Mouse (Mus musculus): ENCODE results near the gene Inava. TPM values are rescaled to one million over a fixed set of nuclear protein-coding genes. Genes with fewer than 3 reads are reported as not detected.

Gene Inava
- 1.3 and 1.6 TPM in 2 replicates for polyA plus RNA-seq (2016; fragmentation: Nextera tagmentation; extraction: Ambion mirVana)

DNA sequence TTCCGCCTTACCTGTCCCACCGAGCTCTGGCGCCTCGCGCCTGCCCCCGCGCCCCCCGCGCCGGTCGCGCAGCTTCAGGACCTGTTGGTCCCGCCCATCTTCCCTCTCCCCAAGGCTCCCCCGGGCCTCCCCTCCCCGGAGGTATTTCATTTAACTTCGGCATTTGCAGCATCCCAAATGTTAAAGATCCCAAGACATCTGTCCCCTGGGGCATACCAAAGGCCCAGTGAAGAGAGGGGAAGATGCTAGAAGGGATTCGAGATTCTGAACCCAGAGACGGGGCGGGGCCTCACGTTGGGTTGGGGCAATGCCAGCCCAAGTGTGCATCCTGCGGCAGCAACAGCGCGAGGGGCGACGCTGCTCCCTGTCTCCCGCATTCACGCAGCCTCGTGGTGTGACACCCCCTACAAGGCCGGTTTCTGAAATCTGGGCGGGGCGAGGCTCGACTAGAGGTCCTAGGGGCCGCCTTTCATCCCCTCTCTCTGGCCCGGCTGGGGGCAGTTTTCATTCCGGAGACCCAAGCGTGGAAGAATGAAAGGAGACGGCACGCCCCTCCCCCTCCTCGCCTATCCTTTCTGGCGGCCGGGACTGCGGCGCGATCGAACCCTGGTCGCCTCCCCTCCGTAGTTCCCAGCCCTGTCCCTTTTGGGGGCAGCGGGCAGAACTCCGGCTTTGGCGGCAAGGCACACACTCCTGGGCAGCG, at the start of gene Inava:
TSS of gene Inava (minus strand) at position 373 of the 703 bp plus-strand sequence.
- Histone ChIP-seq H3K27ac (ENCODE audit: poor library complexity, severe bottlenecking) (no peak within 1 kb of the TSS), H3K4me1 (replicated peaks) (peaks cover 24% of the 10 kb centered on the region), H3K4me2 (peak within 1 kb of the TSS; percentile 92), H3K27me3 (replicated peaks) (peaks cover 52% of the 10 kb centered on the region), H3K4me3 (peak within 1 kb of the TSS; percentile 61), H3K9ac (peak within 1 kb of the TSS; percentile 66), H3K9me3 (replicated peaks) (no peaks in the 10 kb centered on the region), H3K36me3 (no peaks in the 10 kb centered on the region)
- WGBS, result 2% methylated on average over 50 of the region's 51 CpGs
- peak; percentile 67 for ATAC-seq (ENCODE audit: insufficient number of reproducible peaks, low FRiP score)

GRCm38 (mm10) chr1:136277366-136277765, 43.3 kb upstream of the Inava start:
- H3K4me1 ChIP-seq (replicated peaks), result peaks cover 2% of the 10 kb centered on the region; the same call in 1 of the 2 replicates
- H3K27me3 ChIP-seq (replicated peaks), result no peaks in the 10 kb centered on the region
- ATAC-seq (ENCODE audit: insufficient number of reproducible peaks, low FRiP score), result no peak
- H3K36me3 ChIP-seq, result peaks cover 84% of the 10 kb centered on the region
- WGBS, result 90% methylated on average over 8 of the region's 8 CpGs
- no peak overlapping the region for H3K4me3 ChIP-seq
- H3K27ac ChIP-seq (ENCODE audit: poor library complexity, severe bottlenecking), result no peak overlapping the region
- H3K9ac ChIP-seq, result no peak overlapping the region
- H3K4me2 ChIP-seq, result no peak overlapping the region
- H3K9me3 ChIP-seq (replicated peaks), result no peaks in the 10 kb centered on the region

DNA sequence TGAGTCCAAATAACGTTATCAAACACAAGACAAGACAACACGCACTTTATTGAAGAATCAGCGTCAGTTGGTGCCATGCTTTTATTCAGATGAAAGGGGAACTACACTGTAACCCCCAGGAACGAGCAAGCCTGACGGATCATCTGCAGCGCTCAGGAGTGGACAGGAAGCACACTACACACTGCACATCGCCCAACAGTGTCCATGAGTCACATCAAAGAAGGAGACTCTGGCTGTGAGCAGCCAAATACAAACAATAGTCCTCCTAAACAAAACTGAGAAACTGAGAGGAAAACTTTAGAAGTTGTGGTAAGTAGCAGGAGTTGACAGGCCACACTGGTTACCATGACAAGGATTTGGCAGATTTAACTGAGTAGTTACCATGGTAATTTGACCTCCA, 34.2 kb upstream of the Inava start:
- H3K4me3 ChIP-seq, result no peak overlapping the region
- ATAC-seq (ENCODE audit: insufficient number of reproducible peaks, low FRiP score), result no peak
- H3K9ac ChIP-seq, result no peak overlapping the region
- H3K4me1 ChIP-seq (replicated peaks), result peaks cover 6% of the 10 kb centered on the region
- 81% methylated on average over 7 of the region's 7 CpGs for WGBS
- H3K36me3 ChIP-seq, result peaks cover 40% of the 10 kb centered on the region
- no peak overlapping the region for H3K4me2 ChIP-seq
- peaks cover 9% of the 10 kb centered on the region for H3K27me3 ChIP-seq (replicated peaks)
- no peak overlapping the region for H3K27ac ChIP-seq (ENCODE audit: poor library complexity, severe bottlenecking)
- H3K9me3 ChIP-seq (replicated peaks), result no peaks in the 10 kb centered on the region

- Histone ChIP-seq H3K36me3 (peaks cover 20% of the 10 kb centered on the region), H3K4me3 (no peak overlapping the region), H3K9me3 (replicated peaks) (no peaks in the 10 kb centered on the region), H3K27ac (ENCODE audit: poor library complexity, severe bottlenecking) (no peak overlapping the region), H3K27me3 (replicated peaks) (peaks cover 30% of the 10 kb centered on the region), H3K4me1 (replicated peaks) (peaks cover 7% of the 10 kb centered on the region), H3K9ac (no peak overlapping the region), H3K4me2 (no peak overlapping the region)
- 28% methylated on average over 6 of the region's 6 CpGs for WGBS
- ATAC-seq (ENCODE audit: insufficient number of reproducible peaks, low FRiP score), result no peak
Measured at GRCm38 (mm10) chr1:136266127-136266526, 32.1 kb upstream of the Inava start.

- Histone ChIP-seq H3K4me2 (no peak overlapping the region), H3K27ac (ENCODE audit: poor library complexity, severe bottlenecking) (no peak overlapping the region), H3K9me3 (replicated peaks) (no peaks in the 10 kb centered on the region), H3K4me1 (replicated peaks) (peaks cover 23% of the 10 kb centered on the region), H3K27me3 (replicated peaks) (peaks cover 58% of the 10 kb centered on the region), H3K4me3 (no peak overlapping the region), H3K36me3 (peaks cover 7% of the 10 kb centered on the region; the same call in 1 of the 2 replicates), H3K9ac (no peak overlapping the region)
- no peak for ATAC-seq (ENCODE audit: insufficient number of reproducible peaks, low FRiP score)
- WGBS, result 75% methylated on average over 5 of the region's 5 CpGs
Measured at GRCm38 (mm10) chr1:136263355-136263754, 29.3 kb upstream of the Inava start.

DNA sequence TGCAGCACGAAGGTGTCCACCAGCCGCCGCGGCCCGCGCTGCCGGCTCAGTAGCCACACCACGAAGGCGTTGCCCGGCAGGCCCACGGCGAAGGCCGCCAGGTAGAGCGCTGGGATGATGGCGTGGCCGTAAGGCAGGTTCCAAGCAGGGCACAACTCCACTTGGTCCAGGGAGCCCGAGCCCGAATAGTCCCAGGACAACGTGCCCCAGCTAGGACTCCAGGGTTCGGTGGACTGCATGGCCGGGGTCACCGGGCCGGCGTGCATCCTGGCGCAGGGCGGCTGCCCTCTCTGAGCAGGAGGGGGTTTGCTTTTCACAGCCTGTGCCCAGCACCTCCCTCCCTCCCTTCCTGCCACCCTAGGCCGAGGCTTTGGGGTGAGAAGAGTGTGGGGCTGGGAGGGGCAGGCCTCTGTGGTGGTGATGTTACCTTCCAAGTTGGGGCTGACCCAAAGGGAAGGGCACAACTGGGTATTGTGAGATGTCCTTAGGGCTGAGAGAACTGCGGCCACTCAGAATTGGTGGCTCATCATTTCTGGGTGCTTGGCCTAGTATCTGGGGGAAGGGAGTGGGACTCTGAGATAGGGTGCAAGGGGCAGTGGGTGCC, 26.7 kb upstream of the Inava start, which contains the start of gene Gpr25:
TSS of gene Gpr25 (minus strand) at position 239 of the 604 bp plus-strand sequence.
- Histone ChIP-seq H3K4me2 (peak within 1 kb of the TSS; percentile 99), H3K9me3 (replicated peaks) (no peaks in the 10 kb centered on the region), H3K4me1 (replicated peaks) (peaks cover 20% of the 10 kb centered on the region), H3K27ac (ENCODE audit: poor library complexity, severe bottlenecking) (no peak within 1 kb of the TSS), H3K4me3 (peak within 1 kb of the TSS; percentile 60), H3K9ac (peak within 1 kb of the TSS; percentile 72), H3K27me3 (replicated peaks) (peaks cover 82% of the 10 kb centered on the region), H3K36me3 (no peaks in the 10 kb centered on the region)
- ATAC-seq (ENCODE audit: insufficient number of reproducible peaks, low FRiP score), result 0 out of 2 replicates have a peak, but pooled peaks have one; percentile 10
- 8% methylated on average over 28 of the region's 28 CpGs for WGBS

- Histone ChIP-seq H3K4me2 (peak overlapping the region; percentile 99), H3K27me3 (replicated peaks) (peaks cover 82% of the 10 kb centered on the region), H3K9ac (peak overlapping the region; percentile 72), H3K4me3 (peak overlapping the region; percentile 60), H3K36me3 (no peaks in the 10 kb centered on the region), H3K4me1 (replicated peaks) (peaks cover 27% of the 10 kb centered on the region), H3K27ac (ENCODE audit: poor library complexity, severe bottlenecking) (no peak overlapping the region), H3K9me3 (replicated peaks) (no peaks in the 10 kb centered on the region)
- under 1% methylated on average over 95 of the region's 95 CpGs for WGBS
- ATAC-seq (ENCODE audit: insufficient number of reproducible peaks, low FRiP score), result peak; percentile 66
Measured at GRCm38 (mm10) chr1:136259893-136260634, 26.0 kb upstream of the Inava start.

- no peak overlapping the region for H3K27ac ChIP-seq (ENCODE audit: poor library complexity, severe bottlenecking)
- peak overlapping the region; percentile 72; the same call in 1 of the 2 replicates for H3K9ac ChIP-seq
- H3K36me3 ChIP-seq, result no peaks in the 10 kb centered on the region
- no peaks in the 10 kb centered on the region for H3K9me3 ChIP-seq (replicated peaks)
- ATAC-seq (ENCODE audit: insufficient number of reproducible peaks, low FRiP score), result 0 out of 2 replicates have a peak, but pooled peaks have one; percentile 5
- H3K4me3 ChIP-seq, result peak overlapping the region; percentile 60
- peak overlapping the region; percentile 99 for H3K4me2 ChIP-seq
- H3K4me1 ChIP-seq (replicated peaks), result peaks cover 28% of the 10 kb centered on the region
- WGBS, result 3% methylated on average over 16 of the region's 16 CpGs
- H3K27me3 ChIP-seq (replicated peaks), result peaks cover 81% of the 10 kb centered on the region
Measured at GRCm38 (mm10) chr1:136259543-136259892, 25.5 kb upstream of the Inava start.

- WGBS, result 74% methylated on average over 9 of the region's 9 CpGs
- no peak overlapping the region for H3K9ac ChIP-seq
- peaks cover 76% of the 10 kb centered on the region for H3K27me3 ChIP-seq (replicated peaks)
- no peaks in the 10 kb centered on the region for H3K9me3 ChIP-seq (replicated peaks)
- no peak overlapping the region for H3K4me2 ChIP-seq
- H3K27ac ChIP-seq (ENCODE audit: poor library complexity, severe bottlenecking), result no peak overlapping the region
- ATAC-seq (ENCODE audit: insufficient number of reproducible peaks, low FRiP score), result no peak
- peaks cover 28% of the 10 kb centered on the region for H3K4me1 ChIP-seq (replicated peaks)
- no peak overlapping the region for H3K4me3 ChIP-seq
- no peaks in the 10 kb centered on the region for H3K36me3 ChIP-seq
Measured at GRCm38 (mm10) chr1:136258495-136258894, 24.4 kb upstream of the Inava start.

GRCm38 (mm10) chr1:136255657-136256056, 21.6 kb upstream of the Inava start:
- H3K27me3 ChIP-seq (replicated peaks), result peaks cover 47% of the 10 kb centered on the region
- H3K4me3 ChIP-seq, result no peak overlapping the region
- no peaks in the 10 kb centered on the region for H3K9me3 ChIP-seq (replicated peaks)
- H3K4me1 ChIP-seq (replicated peaks), result peaks cover 23% of the 10 kb centered on the region
- H3K27ac ChIP-seq (ENCODE audit: poor library complexity, severe bottlenecking), result no peak overlapping the region
- no peak for ATAC-seq (ENCODE audit: insufficient number of reproducible peaks, low FRiP score)
- no peak overlapping the region for H3K4me2 ChIP-seq
- WGBS, result 31% methylated on average over 8 of the region's 8 CpGs
- H3K9ac ChIP-seq, result no peak overlapping the region
- H3K36me3 ChIP-seq, result no peaks in the 10 kb centered on the region

GRCm38 (mm10) chr1:136255174-136255573, 21.1 kb upstream of the Inava start:
- Histone ChIP-seq H3K27me3 (replicated peaks) (peaks cover 43% of the 10 kb centered on the region), H3K9me3 (replicated peaks) (no peaks in the 10 kb centered on the region), H3K9ac (no peak overlapping the region), H3K36me3 (no peaks in the 10 kb centered on the region), H3K27ac (ENCODE audit: poor library complexity, severe bottlenecking) (no peak overlapping the region), H3K4me1 (replicated peaks) (peaks cover 19% of the 10 kb centered on the region), H3K4me3 (no peak overlapping the region), H3K4me2 (no peak overlapping the region)
- WGBS, result 24% methylated on average over 6 of the region's 6 CpGs
- ATAC-seq (ENCODE audit: insufficient number of reproducible peaks, low FRiP score), result no peak
